Mouse (Mus musculus) mesoderm, embryonic 11.5 days (tissue): Measurements from ENCODE around the gene Prl7a2.

Experiments used
- DNase-seq: peaks from one replicate; pipeline ENCODE4 v3.0.0-alpha.2; 2012; ENCODE audit warnings: low read depth, low spot score

Gene Prl7a2

GRCm38 (mm10) chr13:27667936-27668335 is at the start of gene Prl7a2:
TSS of gene Prl7a2 (minus strand) at chr13:27668036.
- no peak for DNase-seq

- DNase-seq = no peak
Observed at GRCm38 (mm10) chr13:27716636-27717035, 48.8 kb upstream of the Prl7a2 start, which contains the start of gene Prl7d1. TSS of gene Prl7d1 (minus strand) at chr13:27716736.

GRCm38 (mm10) chr13:27706521-27706920 is 38.7 kb upstream of the Prl7a2 start:
- no peak for DNase-seq

- no peak for DNase-seq
Observed at GRCm38 (mm10) chr13:27660747-27661146, 7.1 kb downstream of the Prl7a2 start.

GRCm38 (mm10) chr13:27642393-27642792 is 25.4 kb downstream of the Prl7a2 start, which contains the start of gene Prl7a1:
TSS of gene Prl7a1 (minus strand) at chr13:27642493.
- DNase-seq = no peak

GRCm38 (mm10) chr13:27610482-27610881 is 57.4 kb downstream of the Prl7a2 start, which contains the start of gene Prl7b1:
TSS of gene Prl7b1 (minus strand) at chr13:27610582.
- no peak for DNase-seq
